Mouse (Mus musculus) adrenal gland (tissue): ENCODE data around the gene Fgfr2.

ENCODE experiments used
- intact Hi-C: fragments of 180-260 bp; cut with DNase I; formaldehyde crosslinking; loops from one replicate; pipeline ENCODE4 v1.15.1; 2025

Fgfr2 gene

GRCm38 (mm10) chr7:130935793-130936471 lies 2187.2 kb downstream of the Fgfr2 start, which contains the start of gene Htra1:
TSS of gene Htra1 (plus strand) at chr7:130936111.
- intact Hi-C loops = loop anchor here (5.0 kb wide), 1 partner anchor 41 kb away; no protein-coding TSS in a partner anchor

- intact Hi-C loops = loop anchor here (5.0 kb wide), 1 partner anchor 42 kb away; no protein-coding TSS in a partner anchor
Observed at GRCm38 (mm10) chr7:130935421-130935792, 2187.7 kb downstream of the Fgfr2 start.

- intact Hi-C loops = loop anchor here (5.0 kb wide), 1 partner anchor 43 kb away; no protein-coding TSS in a partner anchor
Observed at GRCm38 (mm10) chr7:130934654-130935053, 2188.5 kb downstream of the Fgfr2 start.

- intact Hi-C loops = no loop called here
Observed at GRCm38 (mm10) chr7:130932921-130933320, 2190.2 kb downstream of the Fgfr2 start.

- intact Hi-C loops = no loop called here
Observed at GRCm38 (mm10) chr7:130930401-130930800, 2192.7 kb downstream of the Fgfr2 start.

- intact Hi-C loops = no loop called here
Observed at GRCm38 (mm10) chr7:130922981-130923731, 2200.0 kb downstream of the Fgfr2 start.

- intact Hi-C loops = no loop called here
Observed at GRCm38 (mm10) chr7:130918260-130918659, 2204.9 kb downstream of the Fgfr2 start.

- intact Hi-C loops = loop anchor here (2.0 kb wide), 2 partner anchors 88 to 146 kb away; no protein-coding TSS in a partner anchor
Observed at GRCm38 (mm10) chr7:130914693-130915363, 2208.3 kb downstream of the Fgfr2 start.

GRCm38 (mm10) chr7:130910841-130911240 lies 2212.3 kb downstream of the Fgfr2 start:
- intact Hi-C loops = no loop called here

GRCm38 (mm10) chr7:130904571-130905365 lies 2218.4 kb downstream of the Fgfr2 start:
- intact Hi-C loops = no loop called here

- intact Hi-C loops = no loop called here
Observed at GRCm38 (mm10) chr7:130903505-130904074, 2219.6 kb downstream of the Fgfr2 start.

GRCm38 (mm10) chr7:130902929-130903328 lies 2220.2 kb downstream of the Fgfr2 start:
- intact Hi-C loops = no loop called here

GRCm38 (mm10) chr7:130900233-130900848 lies 2222.8 kb downstream of the Fgfr2 start:
- intact Hi-C loops = no loop called here

GRCm38 (mm10) chr7:130898373-130898772 lies 2224.8 kb downstream of the Fgfr2 start:
- intact Hi-C loops = no loop called here

- intact Hi-C loops = no loop called here
Observed at GRCm38 (mm10) chr7:130897201-130897600, 2225.9 kb downstream of the Fgfr2 start.

- intact Hi-C loops = no loop called here
Observed at GRCm38 (mm10) chr7:130896064-130896463, 2227.1 kb downstream of the Fgfr2 start.

- intact Hi-C loops = no loop called here
Observed at GRCm38 (mm10) chr7:130895618-130895945, 2227.6 kb downstream of the Fgfr2 start.

- intact Hi-C loops = no loop called here
Observed at GRCm38 (mm10) chr7:130894931-130895617, 2228.1 kb downstream of the Fgfr2 start.

GRCm38 (mm10) chr7:130892973-130893372 lies 2230.2 kb downstream of the Fgfr2 start:
- intact Hi-C loops = no loop called here

- intact Hi-C loops = no loop called here
Observed at GRCm38 (mm10) chr7:130890871-130891270, 2232.3 kb downstream of the Fgfr2 start.
